Mouse (Mus musculus) kidney, adult 8-10 months (tissue): ENCODE measurements around the gene Mrpl17.
"Not testable (repeated sequence)": the region's sequence is repeated elsewhere in the genome, so short reads cannot be mapped to it uniquely, and the experiment has no call there.

ENCODE experiments used
- DNase-seq, 2 experiments: peaks; one replicate each; pipeline ENCODE4 v3.0.0; 2022

Mrpl17 gene

DNA sequence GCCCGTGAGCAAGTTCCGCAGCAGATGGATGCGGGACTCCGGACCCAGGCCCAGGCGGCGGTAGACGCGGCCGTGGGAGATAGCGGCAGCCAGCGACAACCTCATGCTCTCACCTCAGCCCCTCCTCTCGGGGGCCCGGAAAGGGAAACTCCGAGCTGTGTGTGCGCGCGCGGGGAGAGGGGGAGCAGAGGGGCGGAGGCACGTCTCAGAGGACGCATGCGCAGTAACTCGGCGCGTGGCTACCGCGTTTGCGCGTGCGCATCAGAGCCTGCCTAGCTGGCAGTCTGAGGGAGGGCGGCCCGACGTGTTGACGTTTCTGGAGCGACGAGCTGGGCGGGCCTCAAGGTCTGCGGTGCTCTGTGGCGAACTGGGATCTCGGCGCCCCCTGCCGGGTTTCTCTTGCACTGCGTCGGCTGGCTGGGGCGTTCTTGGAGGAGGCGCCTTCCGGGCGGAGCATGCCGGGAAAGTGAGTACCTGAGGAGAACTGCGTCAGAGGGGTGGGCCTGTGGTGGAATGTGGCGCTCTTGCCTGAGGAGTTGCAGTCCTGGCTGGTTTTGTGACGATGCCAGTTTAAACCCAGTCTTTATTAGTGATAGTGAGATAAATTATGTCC lies at the start of gene Mrpl17:
Gene Mrpl17 (minus strand): TSS at position 223 of the 613 bp plus-strand sequence.
- peak; percentile 100 for DNase-seq

DNA sequence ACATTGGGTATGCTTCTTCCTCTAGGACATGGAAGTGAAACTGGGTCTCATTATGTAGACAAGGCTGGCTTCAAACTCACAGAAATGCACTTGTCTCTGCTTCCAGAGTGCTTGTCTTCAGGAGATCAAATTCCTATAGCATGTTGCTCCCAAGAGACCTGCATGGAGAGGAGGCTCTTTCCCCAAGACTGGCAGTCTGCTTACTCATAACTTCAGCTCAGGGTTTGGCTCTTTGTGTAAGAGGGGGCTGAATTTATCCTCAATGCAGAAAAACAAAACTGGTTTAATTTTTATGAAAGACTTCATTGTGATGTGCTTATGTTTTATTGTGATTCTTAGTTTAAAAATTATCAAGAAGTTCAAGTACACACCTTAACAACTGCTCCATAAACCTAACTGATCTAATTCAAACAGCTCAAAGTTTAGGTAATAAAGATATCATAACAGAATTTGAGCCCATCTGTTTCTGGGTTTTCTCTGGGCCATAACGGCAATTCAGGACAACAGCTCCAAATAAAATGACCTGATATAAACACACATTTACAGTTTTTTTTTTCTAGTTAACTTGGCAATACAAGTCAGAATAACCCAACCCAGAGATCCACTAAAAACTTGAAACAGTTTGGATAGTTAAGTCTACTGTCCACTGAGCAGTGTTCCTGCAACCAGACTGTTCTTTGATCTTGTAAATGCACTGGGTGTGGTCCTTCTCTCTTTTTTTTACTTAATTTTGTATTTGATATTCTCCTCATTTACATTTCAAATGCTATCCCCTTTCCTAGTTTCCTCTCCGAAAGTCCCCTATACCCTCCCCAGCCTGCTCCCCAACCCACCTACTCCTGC lies 45.0 kb upstream of the Mrpl17 start:
- not testable (repeated sequence) for DNase-seq

DNA sequence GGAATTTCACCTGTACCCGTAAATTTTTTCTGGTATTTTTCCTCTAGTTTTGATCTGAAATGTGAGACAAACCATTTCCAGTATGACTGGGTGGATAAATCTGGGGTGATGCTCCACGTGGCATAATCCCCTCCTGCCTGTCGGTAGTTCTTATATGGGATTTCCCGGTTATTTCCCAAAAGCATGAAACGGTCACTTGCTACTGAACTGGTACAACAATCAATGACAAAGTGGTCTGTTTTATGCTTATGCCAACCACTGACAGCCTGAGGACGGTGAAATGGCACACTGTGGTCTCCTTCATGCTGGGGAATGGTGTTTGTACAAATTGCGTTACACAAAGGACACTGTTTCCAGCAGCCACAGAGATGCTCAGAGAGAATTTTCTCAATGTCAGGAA lies 13.4 kb upstream of the Mrpl17 start:
- no peak for DNase-seq

DNA sequence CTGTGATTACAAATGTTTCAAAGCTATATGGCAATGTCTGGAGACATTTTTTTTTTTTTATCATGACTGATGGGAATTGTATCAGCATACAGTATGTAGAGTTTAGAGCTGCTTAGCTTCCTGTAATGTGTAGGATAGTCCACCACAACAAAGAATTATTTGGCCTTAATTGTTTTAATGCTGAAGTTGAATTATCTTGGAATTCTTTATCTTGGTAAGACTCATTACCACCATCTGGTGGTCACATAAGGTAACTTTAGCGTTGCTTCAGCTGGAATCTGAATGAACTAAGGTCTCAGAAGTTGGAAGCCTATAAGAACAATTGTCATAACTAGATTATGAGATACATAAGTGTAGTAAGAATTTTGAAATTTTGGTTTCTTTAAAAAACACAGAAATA lies 7.6 kb upstream of the Mrpl17 start:
- no peak for DNase-seq

DNA sequence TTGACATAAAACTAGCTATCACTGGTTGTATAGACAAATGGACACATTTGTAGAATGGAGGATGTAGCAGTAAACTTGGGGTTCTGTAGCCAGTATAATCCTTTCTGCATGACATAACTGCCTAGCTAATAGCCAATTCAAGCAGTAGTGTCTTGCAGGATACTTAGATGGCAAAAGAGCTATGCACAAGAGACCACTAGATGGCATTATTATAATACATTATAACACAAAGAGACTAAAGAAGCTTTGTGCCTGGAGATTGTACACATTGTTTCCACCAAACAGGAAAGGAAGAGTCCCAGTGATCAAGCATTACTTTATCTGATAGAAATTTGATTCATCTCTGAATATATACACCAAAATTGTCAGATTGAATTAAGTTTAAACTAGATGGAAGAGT lies 5.8 kb upstream of the Mrpl17 start:
- DNase-seq, result no peak

DNA sequence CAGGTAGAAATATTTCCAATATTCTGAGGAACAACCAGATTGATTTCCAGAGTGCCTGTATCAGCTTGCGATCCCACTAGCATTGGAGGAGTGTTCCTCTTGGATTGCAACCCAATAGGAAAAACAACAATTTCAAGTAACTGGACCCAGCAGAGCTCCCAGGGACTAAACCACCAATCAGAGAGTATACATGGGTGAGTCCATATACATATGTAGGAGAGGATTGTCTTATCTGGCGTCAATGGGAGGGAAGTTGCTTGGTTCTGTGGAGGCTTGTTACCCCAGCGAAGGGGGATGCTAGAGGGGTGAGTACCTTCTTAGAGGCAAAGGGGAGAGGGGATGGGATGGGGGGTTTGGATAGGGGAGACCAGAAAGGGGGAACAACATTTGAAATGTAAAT lies 2.4 kb upstream of the Mrpl17 start:
- DNase-seq, result no peak

DNA sequence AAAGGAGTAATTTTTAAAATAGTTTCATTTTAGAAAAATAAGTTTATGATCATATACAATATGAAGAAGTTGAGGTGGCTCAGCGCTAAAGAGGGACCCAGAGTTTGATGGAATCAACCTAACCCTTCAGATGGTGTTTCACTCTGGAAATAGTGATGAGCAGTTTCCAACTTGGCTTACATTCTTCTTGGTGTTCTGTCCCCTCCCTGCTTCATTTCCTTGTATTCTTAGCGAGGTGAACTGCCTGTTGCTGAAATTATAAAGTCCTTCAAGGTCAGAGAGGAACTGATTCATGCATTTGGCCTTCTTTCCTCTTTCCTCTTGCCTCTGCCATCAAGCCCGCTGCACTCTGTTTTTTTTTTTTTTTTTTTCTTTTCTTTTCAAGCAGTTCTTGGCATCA lies 1.7 kb upstream of the Mrpl17 start:
- DNase-seq, result no peak

DNA sequence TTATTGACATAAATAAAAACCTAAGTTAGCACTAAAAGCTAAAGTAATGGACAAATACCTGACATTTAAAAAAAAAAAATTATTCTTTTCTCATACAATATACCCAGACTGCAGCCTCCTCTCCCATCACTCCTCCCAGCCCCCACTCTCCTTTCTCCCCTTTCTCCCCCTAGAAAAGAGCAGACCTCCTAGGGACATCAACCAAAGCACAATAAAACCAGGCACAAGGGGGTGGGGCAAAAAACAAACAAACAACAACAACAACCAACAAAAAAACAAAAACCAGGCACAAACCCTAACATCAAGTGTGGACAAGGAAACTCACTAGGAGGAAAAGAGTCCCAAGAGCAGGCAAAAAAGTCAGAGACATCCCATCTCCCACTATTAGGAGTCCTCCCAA lies 617 bp upstream of the Mrpl17 start:
- peak in 1 of 2 experiments; percentile 37 for DNase-seq

DNA sequence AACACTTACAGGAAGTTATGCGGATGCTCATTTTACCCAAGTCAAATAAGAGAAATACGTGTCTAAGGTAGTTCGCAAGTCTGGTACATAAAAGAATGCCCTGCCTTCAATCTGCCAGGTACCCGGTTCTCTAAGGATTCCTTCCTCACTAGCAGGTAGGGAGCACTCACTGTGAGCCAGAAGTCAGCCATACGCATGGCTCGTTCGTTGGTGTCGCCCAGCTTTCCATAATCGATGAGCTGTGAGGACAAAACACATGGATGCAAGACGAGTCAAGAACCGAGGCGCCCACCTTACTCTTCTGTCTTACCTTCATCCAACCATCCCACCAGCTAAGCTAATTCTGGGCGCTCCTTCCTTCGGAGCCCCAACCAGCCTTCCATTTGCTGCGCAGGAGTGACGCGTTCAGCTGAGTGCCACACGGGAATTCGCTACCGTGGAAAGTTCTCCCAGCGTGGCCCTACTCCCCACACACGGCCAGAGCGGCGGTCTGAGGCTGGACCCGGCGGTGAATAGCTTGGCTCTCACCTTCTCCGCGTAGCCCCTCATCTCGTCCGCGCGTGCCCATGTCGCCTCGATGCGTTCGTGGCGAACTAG lies 521 bp downstream of the Mrpl17 start:
- DNase-seq, result peak; percentile 21 to 26

DNA sequence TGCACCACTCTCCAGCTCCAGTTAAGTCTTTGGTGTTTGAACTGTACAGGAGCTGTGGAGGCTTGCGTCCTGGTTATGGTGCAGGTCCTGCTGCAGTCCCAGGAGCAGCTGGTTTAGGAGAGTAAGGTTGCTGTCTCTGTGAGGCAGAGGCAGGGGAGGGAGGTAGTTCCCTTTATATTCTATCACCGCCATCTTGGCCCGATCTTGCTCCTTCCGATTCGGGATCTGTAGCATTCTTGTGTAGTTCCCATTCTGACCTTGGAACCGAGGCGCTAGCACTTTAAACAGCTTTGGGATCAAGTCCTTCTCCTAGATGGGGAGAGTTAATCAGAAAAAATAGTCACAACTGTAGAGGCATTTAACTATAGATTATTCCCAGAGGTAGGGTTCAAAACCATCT lies 1.1 kb downstream of the Mrpl17 start:
- DNase-seq, result no peak

DNA sequence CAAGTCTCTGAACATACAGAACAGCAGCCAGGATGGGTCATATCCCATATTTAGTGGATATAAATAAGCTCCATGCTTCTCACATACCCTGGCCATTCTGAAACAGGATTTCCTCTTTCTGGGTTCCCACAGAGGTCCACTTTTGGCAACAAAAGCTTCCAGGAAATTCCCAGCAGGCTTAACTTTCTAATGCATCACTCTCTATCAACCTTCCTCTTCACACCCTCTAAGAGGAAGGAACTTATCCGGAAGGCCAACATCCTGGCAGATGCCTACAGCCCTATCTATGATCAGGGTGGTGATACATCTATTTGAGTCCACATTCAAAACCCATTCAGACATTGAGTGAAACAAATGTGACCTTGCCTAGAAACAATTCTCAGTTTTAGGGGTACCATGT lies 2.5 kb downstream of the Mrpl17 start:
- DNase-seq, result peak; percentile 20 to 46

DNA sequence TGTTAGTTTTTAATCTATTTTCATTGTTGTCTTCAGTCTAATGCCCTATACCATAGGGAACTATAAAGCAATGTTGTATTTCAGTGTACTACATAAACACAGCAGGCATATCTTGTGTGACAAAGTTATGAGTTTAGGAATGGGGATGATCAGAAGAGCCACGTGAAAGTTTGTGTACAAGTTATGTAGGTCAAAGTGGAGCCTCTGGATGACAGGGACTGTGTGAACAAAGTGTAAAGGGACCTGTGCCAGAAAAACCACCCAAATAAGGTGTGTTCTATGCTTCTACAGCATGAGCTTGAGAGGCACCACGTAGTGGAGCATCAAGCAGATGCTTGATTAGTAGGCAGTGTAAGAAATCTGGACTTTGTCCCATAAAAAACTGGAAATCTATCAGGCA lies 4.2 kb downstream of the Mrpl17 start:
- DNase-seq, result no peak

DNA sequence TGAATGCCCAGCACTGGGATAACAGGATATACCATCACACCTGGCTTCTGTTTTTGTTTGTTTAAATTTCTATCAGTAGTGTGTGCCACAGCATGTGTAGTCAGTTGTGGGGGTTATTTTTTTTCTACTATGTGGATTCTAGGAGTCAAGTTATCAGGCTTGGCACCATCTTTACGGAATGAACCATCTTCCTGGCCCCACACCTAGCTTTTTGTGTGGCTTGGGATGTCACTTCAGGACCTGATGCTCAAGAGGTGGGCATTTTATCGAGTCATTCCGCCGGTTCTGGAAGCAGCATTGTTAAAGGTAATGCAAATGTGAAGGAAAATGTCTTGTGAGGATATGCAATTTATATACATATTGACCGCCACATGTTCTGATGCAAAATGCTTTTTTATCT lies 4.8 kb downstream of the Mrpl17 start:
- DNase-seq, result no peak

DNA sequence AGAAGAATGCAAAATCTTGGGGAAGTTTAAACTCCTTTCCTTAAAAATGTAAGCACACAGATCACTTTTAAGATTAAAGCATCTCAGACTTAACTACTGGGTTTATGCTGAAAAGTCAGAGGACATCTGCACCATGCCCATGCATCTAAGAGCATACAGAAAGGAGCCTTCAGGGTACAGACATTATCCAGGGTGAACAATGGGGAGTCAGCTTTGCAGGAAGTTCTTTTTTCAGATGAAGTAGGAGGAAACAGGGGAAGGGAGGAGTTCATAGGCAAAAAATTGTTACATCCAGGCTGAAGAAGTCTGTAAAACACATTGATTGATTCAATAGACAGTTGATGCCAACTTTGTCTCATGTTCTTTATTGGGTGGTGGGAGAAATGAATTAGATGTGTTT lies 7.5 kb downstream of the Mrpl17 start:
- DNase-seq, result no peak

DNA sequence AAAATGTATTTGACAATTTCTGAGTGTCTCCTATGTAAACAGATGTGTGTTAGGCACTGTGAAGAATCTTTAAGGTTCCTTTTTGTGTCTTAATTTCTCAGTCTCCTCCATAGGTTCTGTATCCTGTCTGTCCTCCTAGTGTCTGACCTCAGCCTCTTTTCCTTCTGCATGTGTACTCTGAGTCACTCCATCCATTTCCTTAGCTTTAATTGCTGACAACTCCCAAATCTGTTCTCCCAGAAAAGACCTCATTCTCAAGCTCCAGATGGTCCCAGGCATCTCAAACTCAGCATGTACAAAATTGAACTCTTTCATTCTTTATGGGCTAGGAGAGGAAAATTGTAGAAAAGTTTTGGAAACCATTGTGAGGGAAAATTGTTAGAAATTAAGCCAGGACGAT lies 8.1 kb downstream of the Mrpl17 start:
- DNase-seq, result no peak

DNA sequence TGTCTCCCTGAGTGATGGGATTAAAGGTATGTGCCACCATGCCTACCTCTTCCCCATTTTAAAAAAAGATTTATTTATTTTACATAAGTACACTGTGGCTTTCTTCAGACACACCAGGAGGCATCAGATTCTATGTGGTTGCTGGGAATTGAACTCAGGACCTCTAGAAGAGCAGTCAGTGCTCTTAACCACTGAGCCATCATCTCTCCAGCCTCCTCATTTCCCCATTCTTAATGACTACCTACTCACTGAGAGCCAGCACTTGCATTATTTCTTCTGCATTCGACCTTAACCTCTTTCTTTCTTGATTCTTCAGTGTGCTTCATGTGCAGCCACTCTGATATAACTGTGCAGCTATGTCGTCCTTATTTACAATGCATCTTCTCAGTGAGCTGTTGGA lies 8.6 kb downstream of the Mrpl17 start:
- no peak for DNase-seq

DNA sequence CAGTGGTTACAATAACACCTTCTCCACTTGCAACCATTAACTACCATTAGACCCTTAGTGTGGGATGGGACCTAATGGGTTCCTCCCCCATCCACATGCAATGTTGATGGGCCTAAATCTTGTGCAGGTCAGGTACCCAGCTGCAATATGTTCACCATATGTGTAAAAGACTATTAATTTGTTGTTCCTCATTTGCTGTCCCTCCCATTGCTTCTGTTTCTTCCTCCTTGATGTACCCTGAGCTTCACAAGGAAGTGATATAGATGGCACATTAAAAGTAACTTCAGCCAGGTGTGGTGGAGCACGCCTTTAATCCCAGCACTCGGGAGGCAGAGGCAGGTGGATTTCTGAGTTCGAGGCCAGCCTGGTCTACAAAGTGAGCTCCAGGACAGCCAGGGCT lies 13.9 kb downstream of the Mrpl17 start:
- no peak for DNase-seq

DNA sequence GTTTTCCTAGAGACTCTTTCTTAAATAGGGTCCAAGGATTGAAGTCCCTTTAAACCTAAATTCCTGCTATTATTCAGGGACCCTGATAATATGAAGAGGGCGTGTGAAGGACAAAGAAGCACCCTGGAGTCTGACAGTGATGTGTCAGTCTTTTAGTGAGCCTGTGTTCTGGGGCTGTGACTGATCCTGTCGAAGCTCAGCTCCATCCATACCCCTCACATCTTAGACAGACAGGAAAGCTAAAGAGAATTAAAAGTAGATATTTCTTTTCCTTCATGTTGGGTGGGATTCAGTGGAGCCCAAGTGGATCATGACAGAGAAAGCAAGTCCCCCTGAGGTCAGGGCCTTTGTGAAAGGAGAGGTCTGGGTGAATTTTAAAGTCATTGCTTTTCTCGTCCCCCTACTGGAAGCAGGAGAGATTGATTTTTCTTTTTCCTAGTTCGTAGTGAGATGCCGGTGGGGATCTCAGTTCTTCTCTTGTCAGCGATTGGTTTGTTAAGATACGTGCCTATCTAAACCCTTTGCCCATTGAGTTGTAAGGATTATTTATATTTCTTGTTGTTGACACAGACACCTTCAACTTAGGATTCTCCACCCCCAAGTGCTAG lies 15.0 kb downstream of the Mrpl17 start:
- DNase-seq, result no peak

DNA sequence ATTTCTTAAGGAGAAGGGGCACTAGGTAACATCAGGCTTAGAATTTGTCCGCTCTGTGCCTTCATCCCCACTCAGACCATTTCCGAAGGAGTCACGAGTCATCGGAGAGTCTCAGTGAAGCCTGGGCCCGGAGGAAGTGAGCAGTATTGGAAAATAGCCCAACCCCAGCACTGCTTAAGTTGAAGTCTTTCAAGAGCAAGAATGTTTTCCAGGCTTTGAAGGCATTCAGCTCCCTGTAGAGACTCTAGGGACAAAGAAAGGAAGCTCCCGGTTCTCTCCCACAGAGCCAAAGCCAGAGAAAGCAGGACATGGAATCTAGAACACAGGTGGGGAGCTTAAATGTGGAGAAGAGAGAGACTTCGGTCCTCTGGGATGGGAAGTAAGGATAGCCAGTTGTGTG lies 17.2 kb downstream of the Mrpl17 start:
- no peak for DNase-seq

DNA sequence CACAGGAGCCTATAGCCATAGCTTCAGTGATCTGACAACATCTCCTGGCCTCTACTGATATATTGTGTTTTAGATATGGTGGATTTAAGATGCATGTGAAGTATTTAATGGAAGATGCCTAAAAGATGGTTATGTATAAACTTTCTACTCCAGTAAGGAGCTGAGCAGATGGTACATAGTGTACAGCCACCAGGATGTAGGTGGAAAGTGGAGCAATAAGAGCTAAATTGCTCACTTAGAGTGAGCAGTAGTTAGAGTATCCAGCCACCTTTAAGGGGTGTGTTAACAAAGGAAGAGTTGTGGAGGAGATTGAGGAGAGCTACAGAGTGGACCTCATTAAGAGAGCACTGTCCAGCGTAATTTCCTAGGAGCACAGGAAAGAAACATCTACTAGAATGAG lies 19.8 kb downstream of the Mrpl17 start:
- no peak for DNase-seq

DNA sequence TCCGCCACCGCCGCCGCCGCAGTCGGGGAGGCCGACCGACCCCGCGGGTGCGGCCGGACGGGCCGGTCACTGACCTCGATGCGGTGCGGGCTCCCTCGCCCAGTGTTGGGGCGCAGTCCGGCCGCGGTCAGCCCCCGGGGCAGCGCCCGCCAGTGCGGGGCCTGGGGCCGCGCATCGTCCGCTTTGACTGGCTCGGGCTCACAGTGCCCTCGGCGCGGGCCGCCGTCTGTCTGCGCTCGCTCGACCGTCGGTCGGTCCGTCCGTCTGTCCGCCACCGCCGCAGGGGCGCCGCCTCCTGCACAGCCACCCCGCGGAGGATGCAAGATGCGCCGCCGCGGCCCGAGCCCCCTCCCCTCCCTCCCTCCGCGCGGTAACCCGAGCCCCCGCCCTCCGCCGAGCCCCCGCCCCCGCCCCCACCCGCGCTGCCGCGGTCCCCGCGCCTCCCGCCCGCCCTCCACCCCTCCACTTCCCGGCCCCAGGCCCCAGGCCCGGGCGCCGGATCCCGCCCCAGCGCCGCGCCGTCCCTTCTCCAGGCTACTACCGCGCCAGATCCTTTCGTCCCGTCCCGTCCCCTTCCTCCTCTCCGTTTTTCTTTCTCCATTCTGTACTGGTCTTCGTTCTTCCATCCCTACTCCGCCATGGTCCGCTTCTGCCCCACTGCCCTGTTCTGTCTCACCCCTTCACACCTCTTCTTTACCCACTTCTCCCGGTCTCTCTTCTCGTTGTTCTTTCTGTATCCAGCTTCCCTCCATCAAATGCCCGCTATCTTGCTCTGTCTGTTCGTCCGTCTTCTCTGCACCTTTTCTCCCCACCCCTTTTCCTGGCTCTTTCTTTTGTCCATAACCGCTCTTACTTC lies 23.4 kb downstream of the Mrpl17 start, which contains the start of gene Dchs1:
Gene Dchs1 (minus strand): TSS at position 370 of the 856 bp plus-strand sequence.
- no peak for DNase-seq

DNA sequence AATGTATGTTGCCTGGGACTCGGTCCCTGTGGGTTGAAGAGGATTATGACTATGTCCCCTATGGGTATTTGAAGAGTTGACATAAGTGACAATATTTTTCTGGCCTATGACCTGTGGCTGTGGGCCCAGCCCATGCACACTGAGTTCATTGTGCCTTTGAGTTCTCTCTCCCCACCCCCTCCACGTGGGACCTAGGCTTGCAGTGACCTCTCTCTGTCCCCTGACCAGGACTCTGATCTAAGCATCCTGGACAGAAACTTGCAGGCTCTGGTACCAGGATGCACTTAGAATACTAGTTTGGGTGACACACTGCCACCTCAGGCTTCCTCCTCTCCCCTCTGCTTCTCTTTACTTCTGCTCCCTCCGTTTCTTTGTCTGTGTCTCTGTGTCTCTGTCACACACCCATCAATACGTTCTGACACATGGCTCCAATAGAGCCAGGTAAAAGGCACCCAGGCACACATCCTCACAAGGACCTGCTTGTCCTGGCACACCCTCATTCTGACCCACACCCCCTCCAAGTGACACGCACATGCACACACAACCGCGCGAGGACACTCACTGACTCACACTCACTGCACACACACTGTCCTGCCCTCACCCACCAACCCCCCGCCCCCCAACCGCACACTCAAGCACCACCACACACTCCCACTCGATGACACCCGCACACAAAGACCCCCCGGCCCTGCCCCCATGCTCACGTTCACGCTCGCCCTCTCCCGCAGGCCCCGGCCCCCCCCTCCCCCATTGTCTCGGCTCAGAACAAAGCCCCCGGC lies 24.2 kb downstream of the Mrpl17 start:
- no peak for DNase-seq
